Mouse (Mus musculus) thymus, postnatal 10 days (tissue): Measurements from ENCODE around the gene Ahcyl2.
A peak's percentile ranks its signal among the peaks of the same experiment; 100 is the strongest.
"Not testable (repeated sequence)": the region's sequence is repeated elsewhere in the genome, so short reads cannot be mapped to it uniquely, and the experiment has no call there.

Source experiments
- DNase-seq, 2 experiments: peaks; one replicate each; pipeline ENCODE4 v3.0.0; 2021; ENCODE audit warnings: low spot score in 2 of 2

Ahcyl2 gene

GRCm38 (mm10) chr6:29767813-29768660, at the start of gene Ahcyl2:
TSS of gene Ahcyl2 (plus strand) at chr6:29768011.
- DNase-seq = peak; percentile 94 to 96

- DNase-seq = peak; percentile 33 to 55
These were observed 48.9 kb upstream of the Ahcyl2 start for GRCm38 (mm10) chr6:29718894-29719329.

DNA sequence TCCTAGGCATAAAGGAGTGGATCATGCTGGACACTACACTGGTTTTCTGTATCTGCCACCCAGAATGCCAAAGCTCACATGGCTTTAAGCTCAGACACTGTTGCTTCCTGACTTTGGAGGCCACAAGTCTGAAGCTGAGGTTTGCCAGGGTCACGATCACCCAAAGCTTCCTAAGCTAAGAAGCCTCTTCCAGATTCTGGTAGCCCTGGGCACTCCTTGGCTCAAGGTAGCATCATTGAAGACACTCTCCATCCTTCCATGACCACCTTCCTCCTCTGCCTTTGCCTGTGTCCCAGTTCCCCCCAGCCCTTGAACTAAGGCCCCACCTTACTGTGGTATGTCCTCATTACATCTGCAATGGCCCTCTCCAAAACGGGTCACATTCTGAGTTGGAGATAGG, 45.9 kb upstream of the Ahcyl2 start:
- no peak for DNase-seq

- no peak for DNase-seq
These were observed 41.1 kb upstream of the Ahcyl2 start for GRCm38 (mm10) chr6:29726576-29727200.

GRCm38 (mm10) chr6:29728035-29728434, 39.8 kb upstream of the Ahcyl2 start:
- DNase-seq = no peak

- DNase-seq = no peak
These were observed 38.3 kb upstream of the Ahcyl2 start for GRCm38 (mm10) chr6:29729491-29729890.

DNA sequence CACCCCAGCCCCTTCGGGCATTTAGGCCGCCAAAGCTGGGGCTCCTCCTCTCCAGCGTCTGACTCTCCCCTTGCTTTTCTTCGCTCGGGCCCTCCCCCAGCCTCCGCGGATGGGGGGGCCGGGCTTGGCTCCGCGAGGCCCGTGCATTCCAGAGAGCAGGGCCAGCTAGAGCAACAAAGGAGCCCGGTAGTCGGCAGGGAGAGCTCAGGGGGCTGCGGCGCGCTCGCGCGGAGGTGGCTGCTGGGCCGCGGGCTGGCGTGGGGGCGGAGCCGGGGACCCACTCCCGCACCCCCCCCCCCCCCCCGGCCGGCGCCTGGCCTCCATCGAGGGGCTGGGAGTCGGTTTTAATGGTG, 32.5 kb upstream of the Ahcyl2 start, which contains the start of gene Smo:
Smo (plus strand) TSS at position 168 of the 353 bp plus-strand sequence.
- DNase-seq = peak; percentile 73 to 80

GRCm38 (mm10) chr6:29735689-29736451, 31.9 kb upstream of the Ahcyl2 start:
- DNase-seq = peak; percentile 26 to 34

DNA sequence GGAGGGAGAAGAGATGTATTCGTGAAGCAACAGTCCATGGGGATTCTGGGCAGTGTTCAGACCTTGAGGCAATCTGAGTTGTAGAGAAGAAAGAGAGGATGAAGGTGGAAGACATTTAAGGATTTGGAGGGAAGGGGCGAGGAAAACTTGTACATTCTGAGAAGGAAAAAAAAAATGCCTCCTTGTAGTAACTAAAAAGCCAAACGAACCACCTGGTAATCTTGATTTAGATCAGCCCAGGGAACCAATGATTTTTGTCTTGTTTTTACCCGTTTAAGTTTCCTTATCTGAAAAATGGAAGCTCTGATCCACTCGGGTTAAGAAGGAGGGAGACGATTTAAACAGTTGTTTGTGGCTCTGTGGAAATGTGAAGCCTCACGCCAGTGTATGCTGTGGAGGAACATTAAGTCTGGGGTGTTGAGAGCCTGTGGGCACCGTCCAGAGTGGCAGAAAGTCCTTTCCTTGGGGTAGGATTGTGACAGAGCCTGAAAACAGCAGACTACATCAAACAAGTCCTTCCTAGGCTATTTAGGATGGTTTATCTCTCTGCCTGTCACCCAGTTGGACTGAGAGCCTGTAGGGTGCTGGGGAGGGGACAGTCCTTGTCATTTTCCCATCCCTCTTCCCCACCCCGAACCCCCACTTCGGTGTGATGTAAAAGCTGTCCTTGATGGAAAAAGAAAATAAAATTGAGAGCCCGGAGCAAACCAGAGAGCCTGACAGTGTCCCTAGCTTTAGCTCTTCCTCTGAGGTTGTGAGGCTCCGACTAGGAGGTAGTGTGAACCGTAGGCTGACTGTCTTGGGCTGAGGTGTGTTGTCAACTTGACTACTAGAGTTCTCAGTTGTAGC, 31.0 kb upstream of the Ahcyl2 start:
- no peak for DNase-seq

DNA sequence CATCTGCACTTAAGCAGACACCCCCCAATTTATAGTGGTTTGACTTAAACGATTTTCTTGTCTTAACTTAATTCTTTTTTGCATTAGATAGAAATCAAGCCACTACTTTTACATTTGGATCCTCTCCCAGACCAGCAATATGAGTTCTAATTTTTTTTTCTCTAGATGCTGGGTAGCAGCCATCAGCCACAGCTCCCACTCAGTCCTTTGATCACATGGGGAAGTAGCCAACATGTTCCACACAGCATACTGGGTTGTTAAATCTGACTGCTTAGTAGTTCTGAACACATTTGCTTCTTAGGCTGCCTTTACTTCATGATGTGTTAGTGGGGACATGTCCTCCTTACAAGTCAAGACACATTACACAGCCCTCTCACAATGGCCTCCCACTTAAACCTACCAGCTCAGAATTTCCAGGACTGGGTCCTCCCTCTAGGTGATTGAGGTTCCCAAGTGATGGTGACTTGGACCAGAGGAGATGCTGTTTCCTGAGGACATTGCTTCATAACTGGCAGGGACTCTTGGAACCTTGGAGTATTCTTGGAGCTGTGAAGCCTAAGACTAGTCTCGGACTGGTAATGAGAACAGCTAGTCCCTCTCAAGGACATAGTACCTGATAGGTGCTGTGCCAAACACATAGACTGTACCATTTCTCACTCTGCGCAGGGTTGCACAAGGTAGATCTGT, 16.2 kb upstream of the Ahcyl2 start:
- no peak for DNase-seq

DNA sequence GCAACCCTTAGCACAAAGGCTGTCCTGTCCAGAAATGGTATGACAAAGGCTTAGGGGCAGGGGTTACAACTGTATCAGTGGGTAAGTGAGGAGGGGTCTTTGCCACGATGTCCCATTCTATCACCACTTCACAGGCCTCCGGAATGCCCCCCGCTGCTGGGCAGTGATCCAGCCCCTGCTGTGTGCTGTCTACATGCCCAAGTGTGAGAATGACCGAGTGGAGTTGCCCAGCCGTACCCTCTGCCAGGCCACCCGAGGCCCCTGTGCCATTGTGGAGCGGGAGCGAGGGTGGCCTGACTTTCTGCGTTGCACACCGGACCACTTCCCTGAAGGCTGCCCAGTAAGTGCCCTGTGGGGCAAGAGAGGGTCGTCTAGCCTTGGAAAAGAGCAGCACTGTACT, 14.5 kb upstream of the Ahcyl2 start:
- DNase-seq = no peak

GRCm38 (mm10) chr6:29756001-29756400, 11.8 kb upstream of the Ahcyl2 start:
- no peak for DNase-seq

- no peak for DNase-seq
These were observed 11.3 kb upstream of the Ahcyl2 start for GRCm38 (mm10) chr6:29756476-29756875.

- peak; percentile 41 to 75 for DNase-seq
These were observed 9.4 kb upstream of the Ahcyl2 start for GRCm38 (mm10) chr6:29758417-29758816.

DNA sequence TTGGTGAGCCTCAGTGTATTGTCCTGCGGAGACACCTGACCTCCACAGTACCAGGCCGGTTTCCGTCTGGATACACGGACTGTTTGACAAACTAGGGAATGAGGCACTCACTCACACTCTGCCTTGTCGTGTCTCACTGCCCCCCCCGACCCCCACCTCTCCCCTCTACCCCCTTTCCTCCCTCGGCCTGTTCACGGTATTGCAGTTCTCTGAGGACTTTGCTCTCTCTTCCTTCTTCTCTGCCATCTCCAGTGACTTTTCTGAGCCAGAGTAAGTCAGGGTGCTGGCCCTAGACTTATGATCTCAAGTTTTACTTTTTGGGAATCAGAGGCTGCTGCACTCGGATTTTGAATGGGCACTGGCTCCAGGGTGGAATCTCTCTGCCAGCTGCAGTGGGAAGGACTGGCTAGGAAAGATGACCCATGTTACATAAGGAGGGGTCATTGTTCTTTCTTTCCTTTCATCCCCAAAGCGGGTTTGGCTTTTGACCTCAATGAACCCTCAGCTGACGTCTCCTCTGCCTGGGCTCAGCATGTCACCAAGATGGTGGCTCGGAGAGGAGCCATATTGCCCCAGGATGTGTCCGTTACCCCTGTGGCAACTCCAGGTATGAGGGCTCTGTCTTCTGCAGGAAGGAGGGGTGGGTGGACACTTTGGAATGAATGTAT, 8.7 kb upstream of the Ahcyl2 start:
- DNase-seq = no peak

- DNase-seq = not testable (repeated sequence)
These were observed 7.4 kb upstream of the Ahcyl2 start for GRCm38 (mm10) chr6:29760397-29760796.

GRCm38 (mm10) chr6:29761282-29761681, 6.5 kb upstream of the Ahcyl2 start:
- no peak for DNase-seq

DNA sequence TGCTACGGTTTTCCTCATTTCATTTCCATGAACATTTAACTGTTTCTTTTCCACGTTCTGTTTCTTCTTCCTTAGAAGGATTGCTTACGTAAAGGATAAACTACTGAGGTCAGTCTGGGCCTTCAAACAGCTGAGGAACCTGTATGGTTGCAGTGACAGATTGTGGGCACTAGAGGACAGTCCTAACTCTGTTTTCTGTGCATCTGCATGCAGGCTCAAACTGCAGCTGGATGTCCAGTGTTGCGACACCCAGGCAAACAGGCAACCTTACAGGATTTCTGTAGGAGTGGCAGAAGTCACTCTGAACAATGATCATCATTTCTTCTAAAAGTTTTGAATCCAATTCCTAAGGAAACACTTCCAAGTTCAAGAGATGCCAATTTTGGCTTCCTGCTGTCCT, 5.3 kb upstream of the Ahcyl2 start:
- DNase-seq = no peak

DNA sequence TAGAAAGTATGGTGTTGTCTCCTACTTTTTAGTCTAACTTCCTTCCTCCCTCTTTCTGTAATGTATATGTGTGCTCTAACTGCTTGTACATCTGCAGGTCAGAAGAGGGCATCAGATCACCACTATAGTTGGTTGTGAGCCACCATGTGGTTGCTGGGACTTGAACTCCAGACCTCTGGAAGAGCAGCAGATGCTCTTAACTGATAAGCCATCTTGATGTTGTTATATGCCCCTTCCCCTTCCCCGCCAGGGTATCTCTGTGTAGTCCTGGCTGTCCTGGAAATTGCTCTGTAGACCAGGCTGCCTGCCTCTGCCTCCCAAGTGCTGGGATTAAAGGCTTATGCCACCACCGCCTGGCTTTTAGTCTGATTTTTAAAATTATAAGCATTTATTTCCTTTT, 937 bp upstream of the Ahcyl2 start:
- DNase-seq = no peak

DNA sequence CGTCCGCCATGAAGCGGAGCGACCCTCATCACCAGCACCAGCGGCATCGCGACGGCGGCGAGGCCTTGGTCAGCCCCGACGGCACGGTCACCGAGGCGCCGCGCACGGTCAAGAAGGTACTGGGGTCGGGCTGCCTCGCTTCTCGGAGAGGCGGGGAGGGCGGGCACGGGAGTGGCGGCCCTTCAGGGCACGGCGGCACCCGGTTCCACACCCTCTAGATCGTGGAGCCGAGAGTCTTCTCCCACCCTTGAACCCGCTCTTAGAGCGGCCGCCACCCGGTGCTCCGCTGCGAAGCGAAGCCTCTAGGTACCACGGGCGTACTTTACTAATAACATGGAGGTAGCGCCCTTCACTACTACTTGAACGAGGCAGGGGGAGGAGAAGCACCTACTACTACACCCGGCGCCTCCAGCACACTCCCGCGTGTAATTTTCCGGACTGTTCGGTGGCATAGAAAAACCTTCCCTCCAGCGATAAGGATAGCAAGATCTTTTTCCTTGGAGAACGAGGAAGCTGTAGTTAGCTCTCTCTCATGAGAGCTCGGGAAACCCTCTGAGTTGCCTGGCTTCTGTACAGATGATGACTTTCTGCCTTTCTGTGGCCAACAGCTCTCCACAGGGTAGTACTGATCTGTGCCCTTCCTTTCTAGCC, 1.1 kb downstream of the Ahcyl2 start:
- peak in 1 of 2 experiments; percentile 55 for DNase-seq
